Mouse (Mus musculus): Measurements from ENCODE around the gene Gm10840. TPM values are rescaled to one million over a fixed set of nuclear protein-coding genes. Genes with fewer than 3 reads are reported as not detected.
"Not testable (repeated sequence)": the region's sequence is repeated elsewhere in the genome, so short reads cannot be mapped to it uniquely, and the experiment has no call there.

Gm10840 gene
- polyA plus RNA-seq (2016; fragmentation: Nextera tagmentation; extraction: Ambion mirVana): not detected in 2 replicates

- H3K9ac ChIP-seq: peak within 1 kb of the TSS; percentile 81
- H3K9me3 ChIP-seq (replicated peaks): no peaks in the 10 kb centered on the region
- peak within 1 kb of the TSS; percentile 99 for H3K4me2 ChIP-seq
- peak within 1 kb of the TSS; percentile 74 for H3K4me3 ChIP-seq
- peaks cover 42% of the 10 kb centered on the region for H3K36me3 ChIP-seq
- WGBS (ENCODE audit: insufficient replicate concordance): 39% methylated on average over 22 of the region's 22 CpGs
- H3K27me3 ChIP-seq (replicated peaks): peaks cover 37% of the 10 kb centered on the region
- peak within 1 kb of the TSS; percentile 82 for H3K27ac ChIP-seq
- peaks cover 36% of the 10 kb centered on the region for H3K4me1 ChIP-seq
- peak; percentile 13 for ATAC-seq
Observed at GRCm38 (mm10) chr11:106160841-106161721, at the start of gene Gm10840, which contains the start of gene Limd2. Gene Gm10840 (plus strand): TSS chr11:106160850. Gene Limd2 (minus strand): TSS chr11:106160860.

- no peak for ATAC-seq
- H3K9me3 ChIP-seq (replicated peaks): no peaks in the 10 kb centered on the region
- no peak overlapping the region for H3K9ac ChIP-seq
- no peak overlapping the region for H3K4me3 ChIP-seq
- peaks cover 17% of the 10 kb centered on the region for H3K36me3 ChIP-seq
- H3K27me3 ChIP-seq (replicated peaks): no peaks in the 10 kb centered on the region
- no peak overlapping the region for H3K4me2 ChIP-seq
- H3K4me1 ChIP-seq: no peaks in the 10 kb centered on the region
- no peak overlapping the region for H3K27ac ChIP-seq
Observed at GRCm38 (mm10) chr11:106111688-106112087, 49.0 kb upstream of the Gm10840 start.

GRCm38 (mm10) chr11:106122221-106122620 lies 38.4 kb upstream of the Gm10840 start:
- peak overlapping the region; percentile 59; the same call in 1 of the 2 replicates for H3K27ac ChIP-seq
- peaks cover 11% of the 10 kb centered on the region for H3K4me1 ChIP-seq
- no peak overlapping the region for H3K4me2 ChIP-seq
- H3K27me3 ChIP-seq (replicated peaks): no peaks in the 10 kb centered on the region
- H3K9ac ChIP-seq: no peak overlapping the region
- no peaks in the 10 kb centered on the region for H3K9me3 ChIP-seq (replicated peaks)
- 53% methylated on average over 5 of the region's 5 CpGs for WGBS (ENCODE audit: insufficient replicate concordance)
- peaks cover 36% of the 10 kb centered on the region for H3K36me3 ChIP-seq
- no peak for ATAC-seq
- H3K4me3 ChIP-seq: no peak overlapping the region

DNA sequence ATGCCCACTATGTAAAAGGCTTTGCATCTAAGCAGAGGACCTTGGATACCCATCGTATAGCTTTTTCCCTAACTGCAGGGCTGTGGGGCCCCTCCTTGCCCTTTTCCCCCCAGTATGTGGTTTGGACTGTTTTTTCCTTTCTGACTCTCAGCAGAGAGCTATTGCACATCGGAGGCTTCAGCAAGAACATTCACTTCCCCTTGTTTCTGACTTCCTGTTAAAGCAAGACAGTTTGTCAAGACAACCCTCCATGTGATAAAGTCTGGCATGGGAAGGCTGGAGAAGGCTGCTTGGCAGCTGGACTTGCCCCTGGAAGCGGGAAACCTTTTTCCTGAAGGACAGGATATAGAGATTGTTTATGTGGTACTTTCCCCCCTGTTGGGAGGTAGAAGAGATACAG lies 37.9 kb upstream of the Gm10840 start:
- H3K4me2 ChIP-seq: no peak overlapping the region
- peak overlapping the region; percentile 59; the same call in 1 of the 2 replicates for H3K27ac ChIP-seq
- H3K36me3 ChIP-seq: peaks cover 31% of the 10 kb centered on the region
- no peak overlapping the region for H3K4me3 ChIP-seq
- no peaks in the 10 kb centered on the region for H3K9me3 ChIP-seq (replicated peaks)
- H3K4me1 ChIP-seq: peaks cover 11% of the 10 kb centered on the region
- H3K9ac ChIP-seq: no peak overlapping the region
- no peak for ATAC-seq
- H3K27me3 ChIP-seq (replicated peaks): no peaks in the 10 kb centered on the region
- WGBS (ENCODE audit: insufficient replicate concordance): 21% methylated on average over 3 of the region's 3 CpGs

DNA sequence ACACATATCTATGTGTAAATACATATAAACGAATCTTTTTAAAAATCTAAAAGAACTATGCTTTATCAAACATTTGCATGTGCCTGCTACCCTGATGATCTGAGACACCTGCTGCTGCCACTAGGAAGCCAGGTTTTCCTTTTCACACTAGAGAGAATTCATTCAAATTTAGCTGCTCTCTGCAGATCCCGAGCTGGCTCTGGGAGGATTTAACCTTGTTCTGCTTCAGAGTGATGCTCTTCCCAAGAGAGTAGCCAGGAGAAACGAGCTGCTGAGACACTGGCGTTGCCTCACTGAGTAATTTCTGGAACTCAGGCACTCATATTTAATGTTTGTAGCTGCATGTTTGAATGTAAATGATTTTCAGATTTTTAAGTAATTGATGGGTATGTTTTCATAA lies 35.9 kb upstream of the Gm10840 start:
- H3K4me3 ChIP-seq: no peak overlapping the region
- H3K9ac ChIP-seq: no peak overlapping the region
- peaks cover 16% of the 10 kb centered on the region for H3K36me3 ChIP-seq
- ATAC-seq: no peak
- no peak overlapping the region for H3K27ac ChIP-seq
- WGBS (ENCODE audit: insufficient replicate concordance): 68% methylated on average over 4 of the region's 4 CpGs
- H3K4me2 ChIP-seq: no peak overlapping the region
- H3K9me3 ChIP-seq (replicated peaks): no peaks in the 10 kb centered on the region
- H3K27me3 ChIP-seq (replicated peaks): no peaks in the 10 kb centered on the region
- H3K4me1 ChIP-seq: peaks cover 18% of the 10 kb centered on the region

DNA sequence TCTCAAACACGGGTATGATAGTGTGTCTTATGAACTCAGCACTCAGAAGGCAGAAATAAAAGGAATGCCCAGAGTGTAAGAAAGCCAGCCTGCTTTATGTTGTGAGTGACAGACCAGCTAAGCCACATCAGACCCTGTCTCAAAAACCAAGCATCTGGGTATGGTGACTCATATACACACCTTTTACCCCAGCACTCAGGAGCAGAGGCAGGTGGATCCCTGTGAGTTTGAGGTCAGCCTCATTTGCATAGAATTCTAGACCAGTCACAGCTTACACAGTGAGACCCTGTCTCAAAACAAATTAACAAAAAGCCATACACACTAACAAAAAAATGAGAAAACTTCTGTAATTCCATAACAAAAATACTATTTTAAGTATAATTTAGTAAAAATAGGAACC lies 34.8 kb upstream of the Gm10840 start:
- Histone ChIP-seq H3K36me3 (peaks cover 20% of the 10 kb centered on the region), H3K9me3 (replicated peaks) (no peaks in the 10 kb centered on the region), H3K4me3 (no peak overlapping the region), H3K27me3 (replicated peaks) (no peaks in the 10 kb centered on the region), H3K4me2 (no peak overlapping the region), H3K4me1 (peaks cover 22% of the 10 kb centered on the region), H3K9ac (no peak overlapping the region), H3K27ac (no peak overlapping the region)
- ATAC-seq: no peak
- 50% methylated on average over 1 of the region's 1 CpGs for WGBS (ENCODE audit: insufficient replicate concordance)

DNA sequence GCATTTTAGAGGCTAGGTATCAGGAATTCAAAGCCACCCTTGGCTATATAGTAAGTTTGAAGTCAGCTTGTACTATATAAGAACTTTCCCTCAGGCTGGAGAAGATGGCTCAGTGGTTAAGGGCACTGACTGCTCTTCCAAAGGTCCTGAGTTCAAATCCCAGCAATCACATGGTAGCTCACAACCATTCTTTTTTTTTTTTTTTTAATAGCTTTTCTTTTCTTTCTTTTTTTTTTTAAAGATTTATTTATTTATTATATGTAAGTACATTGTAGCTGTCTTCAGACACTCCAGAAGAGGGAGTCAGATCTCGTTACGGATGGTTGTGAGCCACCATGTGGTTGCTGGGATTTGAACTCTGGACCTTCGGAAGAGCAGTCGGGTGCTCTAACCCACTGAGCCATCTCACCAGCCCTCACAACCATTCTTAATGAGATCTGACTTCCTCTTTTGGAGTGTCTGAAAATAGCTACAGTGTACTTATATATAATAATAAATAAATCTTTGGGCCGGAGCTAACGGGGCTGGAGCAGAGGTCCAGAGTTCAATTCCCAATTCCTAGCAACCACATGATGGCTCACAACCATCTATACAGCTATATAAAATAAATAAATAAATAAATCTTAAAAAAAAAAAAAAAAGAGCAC lies 33.8 kb upstream of the Gm10840 start:
- ATAC-seq; H3K4me2 ChIP-seq; H3K27me3 ChIP-seq (replicated peaks); H3K9ac ChIP-seq; H3K4me3 ChIP-seq; H3K9me3 ChIP-seq (replicated peaks); H3K27ac ChIP-seq: not testable (repeated sequence)
- Histone ChIP-seq H3K36me3 (peaks cover 17% of the 10 kb centered on the region), H3K4me1 (peaks cover 20% of the 10 kb centered on the region)
- WGBS (ENCODE audit: insufficient replicate concordance): 90% methylated on average over 6 of the region's 6 CpGs

DNA sequence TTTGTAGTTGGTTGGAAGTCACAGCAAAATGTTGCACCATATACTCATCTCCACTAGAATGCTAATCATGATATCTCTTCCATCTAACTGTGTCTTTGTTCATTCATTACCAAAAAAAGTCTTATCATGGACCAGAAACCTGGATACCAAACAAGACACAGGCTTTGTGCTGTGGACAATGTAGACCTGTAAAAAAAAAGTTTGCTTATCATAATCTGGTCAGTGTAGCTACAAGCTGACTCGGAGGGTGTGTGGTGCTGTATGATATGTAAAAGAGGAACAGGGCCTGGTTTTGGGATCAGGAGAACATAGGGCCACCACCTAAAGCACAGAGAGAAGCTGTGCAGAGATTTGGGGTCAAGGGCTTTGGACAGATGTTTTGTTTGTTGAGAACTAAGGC lies 31.2 kb upstream of the Gm10840 start:
- H3K4me3 ChIP-seq: no peak overlapping the region
- H3K27ac ChIP-seq: no peak overlapping the region
- peaks cover 13% of the 10 kb centered on the region for H3K36me3 ChIP-seq
- no peaks in the 10 kb centered on the region for H3K9me3 ChIP-seq (replicated peaks)
- H3K4me1 ChIP-seq: peaks cover 11% of the 10 kb centered on the region
- no peak overlapping the region for H3K4me2 ChIP-seq
- H3K9ac ChIP-seq: no peak overlapping the region
- WGBS (ENCODE audit: insufficient replicate concordance): 29% methylated on average over 1 of the region's 1 CpGs
- H3K27me3 ChIP-seq (replicated peaks): no peaks in the 10 kb centered on the region
- peak; percentile 66 for ATAC-seq

- H3K9ac ChIP-seq: no peak overlapping the region
- H3K36me3 ChIP-seq: peaks cover 10% of the 10 kb centered on the region
- H3K27ac ChIP-seq: no peak overlapping the region
- H3K4me3 ChIP-seq: no peak overlapping the region
- ATAC-seq: no peak
- H3K9me3 ChIP-seq (replicated peaks): no peaks in the 10 kb centered on the region
- no peak overlapping the region for H3K4me2 ChIP-seq
- H3K4me1 ChIP-seq: peaks cover 23% of the 10 kb centered on the region
- H3K27me3 ChIP-seq (replicated peaks): no peaks in the 10 kb centered on the region
- 84% methylated on average over 5 of the region's 5 CpGs for WGBS (ENCODE audit: insufficient replicate concordance)
Observed at GRCm38 (mm10) chr11:106132516-106132915, 28.1 kb upstream of the Gm10840 start.

DNA sequence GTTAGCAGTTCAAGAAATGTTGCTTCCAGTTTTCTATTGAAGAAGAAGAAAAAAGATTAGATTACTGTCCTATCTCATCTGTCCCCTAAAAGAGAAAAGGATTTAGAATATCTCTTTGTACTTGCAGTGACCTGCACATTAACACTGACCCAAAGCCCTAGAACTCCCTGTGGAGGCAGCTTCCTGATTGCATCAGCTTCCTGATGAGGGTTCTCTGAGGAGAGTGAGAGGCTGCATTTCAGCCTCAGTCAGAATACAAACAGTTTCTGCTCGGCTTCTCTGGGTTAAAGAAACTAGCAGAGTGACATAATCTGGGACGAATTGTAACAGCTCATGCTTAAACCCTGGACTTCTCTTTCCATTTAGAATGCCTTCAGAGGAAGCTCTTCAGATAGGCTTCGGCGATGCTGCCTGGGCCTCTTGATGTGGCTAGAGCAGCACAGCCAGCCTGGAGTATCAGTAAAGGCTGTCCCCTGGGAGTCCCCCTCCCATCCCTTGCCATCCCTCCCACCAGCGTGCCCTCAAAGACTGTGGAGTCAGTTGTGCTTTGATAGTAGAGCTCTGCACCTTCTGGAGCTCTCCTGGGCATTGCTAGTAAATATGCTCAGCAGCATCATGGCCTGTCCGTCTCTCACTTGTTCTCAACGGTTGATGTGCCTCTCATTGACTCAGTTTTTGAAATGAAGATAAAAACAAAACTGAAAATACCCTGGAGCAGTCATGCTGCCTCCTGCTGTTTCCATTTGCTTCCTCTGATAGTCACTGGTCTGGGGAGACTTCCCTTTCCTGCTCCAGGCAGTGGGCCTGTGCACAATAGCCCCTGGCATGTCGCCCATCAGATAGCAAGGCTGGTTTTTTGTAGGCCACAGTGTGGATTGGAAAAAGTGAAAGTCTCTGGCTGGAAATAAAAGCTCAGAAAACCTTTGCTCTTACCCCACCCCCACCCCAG lies 25.8 kb upstream of the Gm10840 start:
- 11% methylated on average over 8 of the region's 8 CpGs for WGBS (ENCODE audit: insufficient replicate concordance)
- Histone ChIP-seq H3K9me3 (replicated peaks) (no peaks in the 10 kb centered on the region), H3K27me3 (replicated peaks) (no peaks in the 10 kb centered on the region), H3K27ac (peak overlapping the region; percentile 80), H3K9ac (no peak overlapping the region), H3K4me3 (no peak overlapping the region), H3K4me2 (peak overlapping the region; percentile 23), H3K36me3 (peaks cover 10% of the 10 kb centered on the region; the same call in 1 of the 2 replicates), H3K4me1 (peaks cover 16% of the 10 kb centered on the region)
- peak; percentile 70 for ATAC-seq

- Histone ChIP-seq H3K27me3 (replicated peaks) (no peaks in the 10 kb centered on the region), H3K9ac (no peak overlapping the region), H3K4me1 (0 out of 2 replicates have a peak, but pooled peaks cover 10% of the 10 kb centered on the region), H3K4me3 (no peak overlapping the region), H3K36me3 (peaks cover 64% of the 10 kb centered on the region), H3K4me2 (no peak overlapping the region), H3K9me3 (replicated peaks) (no peaks in the 10 kb centered on the region), H3K27ac (no peak overlapping the region)
- 61% methylated on average over 3 of the region's 3 CpGs for WGBS (ENCODE audit: insufficient replicate concordance)
- no peak for ATAC-seq
Observed at GRCm38 (mm10) chr11:106151219-106151618, 9.4 kb upstream of the Gm10840 start.
